Mouse (Mus musculus) forebrain, embryonic 16.5 days (tissue): ENCODE measurements at regions not wholly inside any gene's neighbourhood (a gene's known extent, or its start where the extent isn't known, plus 50 kb on each side); places are given as distances from the start of the nearest gene placed in this dataset.

Experiments
- ATAC-seq: fragments of 200-750 bp; cut with Nextera tagmentation; 2 replicates; pipeline ENCODE4 v1.8.0; 2017; ENCODE audit warnings: mild to moderate bottlenecking, moderate library complexity
- H3K27ac ChIP-seq: fragments of 300-500 bp; sonication (generic); 2 replicates; pipeline ENCODE4 v1.5.1; 2014; ENCODE audit warnings: low read length, control low read depth
- H3K27me3 ChIP-seq: fragments of 300-500 bp; sonication (generic); replicated peaks from 2 replicates; pipeline ENCODE4 v1.6.1; 2014; ENCODE audit warnings: low read length; ENCODE audit not compliant: control insufficient read depth, insufficient read depth
- H3K36me3 ChIP-seq: fragments of 300-500 bp; sonication (generic); 2 replicates; pipeline ENCODE4 v1.6.1; 2014; ENCODE audit not compliant: control insufficient read depth, insufficient read depth
- H3K4me1 ChIP-seq: fragments of 300-500 bp; sonication (generic); replicated peaks from 2 replicates; pipeline ENCODE4 v1.6.1; 2014; ENCODE audit warnings: low read length; ENCODE audit not compliant: control insufficient read depth, insufficient read depth
- H3K4me2 ChIP-seq: fragments of 300-500 bp; sonication (generic); 2 replicates; pipeline ENCODE4 v1.6.1; 2014; ENCODE audit warnings: mild to moderate bottlenecking, low read length, control low read depth
- H3K4me3 ChIP-seq: fragments of 300-500 bp; sonication (generic); replicated peaks from 2 replicates; pipeline ENCODE4 v1.5.1; 2014; ENCODE audit warnings: mild to moderate bottlenecking, low read length, control low read depth
- H3K9ac ChIP-seq: fragments of 300-500 bp; sonication (generic); replicated peaks from 2 replicates; pipeline ENCODE4 v1.6.1; 2014; ENCODE audit warnings: low read depth, low read length, control low read depth
- H3K9me3 ChIP-seq: fragments of 300-500 bp; sonication (generic); 2 replicates; pipeline ENCODE4 v1.6.1; 2016; ENCODE audit warnings: low read length; ENCODE audit not compliant: control insufficient read depth
- WGBS: fragments of 180-500 bp; shearing (Covaris S2); extraction: QIAGEN DNeasy Blood & Tissue Kit; methylation state at CpG from one replicate; pipeline ENCODE4 v1.1.7; 2014; 5-methylcytosine and 5-hydroxymethylcytosine counted together

DNA sequence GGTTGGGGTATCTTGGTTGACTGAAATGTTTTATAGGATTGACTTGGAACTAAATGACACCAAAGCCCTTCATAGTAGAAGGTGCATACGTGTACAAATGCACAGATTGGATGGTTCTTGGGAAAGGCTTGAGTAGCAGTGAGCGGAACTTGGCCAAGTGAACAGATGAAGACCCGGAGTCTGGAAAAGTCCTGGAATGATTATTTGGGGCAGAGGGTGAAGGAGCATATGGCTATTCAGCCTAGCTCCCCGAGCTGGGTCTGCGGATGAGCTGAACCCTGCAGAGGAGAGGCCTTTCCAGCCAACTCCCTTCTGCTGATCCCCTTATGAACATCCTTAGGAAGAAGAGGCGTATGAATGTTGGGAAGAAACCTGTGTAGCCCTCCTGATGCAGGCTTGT, 369.1 kb upstream of the Npvf start:
- H3K27ac ChIP-seq: no peak overlapping the region
- no peaks in the 10 kb centered on the region for H3K9me3 ChIP-seq
- no peak for ATAC-seq
- no peaks in the 10 kb centered on the region for H3K36me3 ChIP-seq
- H3K4me1 ChIP-seq: no peaks in the 10 kb centered on the region
- WGBS: 84% methylated on average over 6 of the region's 6 CpGs
- H3K4me3 ChIP-seq: no peak overlapping the region
- H3K9ac ChIP-seq: no peak overlapping the region
- no peaks in the 10 kb centered on the region for H3K27me3 ChIP-seq
- no peak overlapping the region for H3K4me2 ChIP-seq

DNA sequence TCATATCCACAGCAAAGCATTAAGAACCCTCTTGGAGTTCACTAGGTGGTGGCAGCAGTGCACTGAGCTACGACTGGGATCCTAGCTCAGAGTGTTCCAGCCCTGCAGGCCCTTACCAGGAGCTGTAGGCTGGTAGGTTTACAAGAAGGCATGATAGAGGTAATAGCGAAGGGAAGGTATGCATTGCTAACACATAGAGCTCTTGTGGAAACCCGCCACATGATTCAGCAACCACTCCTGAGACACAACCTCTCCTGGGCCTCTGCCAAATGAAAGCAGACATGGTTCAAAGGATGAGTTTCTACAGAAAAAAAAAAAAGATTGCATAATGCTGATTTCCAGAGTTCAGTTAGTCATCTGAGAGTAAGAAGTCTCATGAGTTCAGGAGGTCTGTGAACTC, 370.5 kb upstream of the Npvf start:
- H3K4me2 ChIP-seq: no peak overlapping the region
- no peak overlapping the region for H3K9ac ChIP-seq
- H3K9me3 ChIP-seq: no peaks in the 10 kb centered on the region
- 89% methylated on average over 3 of the region's 3 CpGs for WGBS
- no peak for ATAC-seq
- no peak overlapping the region for H3K4me3 ChIP-seq
- H3K4me1 ChIP-seq: no peaks in the 10 kb centered on the region
- no peaks in the 10 kb centered on the region for H3K36me3 ChIP-seq
- no peaks in the 10 kb centered on the region for H3K27me3 ChIP-seq
- H3K27ac ChIP-seq: no peak overlapping the region

DNA sequence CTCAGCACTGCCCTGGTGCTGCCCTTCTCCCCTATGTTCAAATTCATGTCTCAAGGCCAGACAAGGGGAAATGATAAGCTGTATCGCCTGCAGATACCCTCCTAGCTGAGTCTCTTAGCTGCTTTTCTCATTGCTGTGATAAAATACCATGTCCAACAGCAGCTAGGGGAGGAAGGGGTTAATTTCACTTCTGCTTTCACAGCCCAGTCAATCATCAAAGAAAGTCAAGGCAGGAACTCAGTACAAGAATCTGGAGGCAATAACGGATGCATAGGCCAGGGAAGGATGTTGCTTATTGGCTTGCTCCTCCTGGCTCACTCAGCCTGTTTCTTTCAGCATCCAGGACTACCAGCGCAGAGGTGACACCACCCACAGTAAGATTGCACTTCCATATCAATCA, 371.2 kb upstream of the Npvf start:
- H3K27ac ChIP-seq: no peak overlapping the region
- H3K4me2 ChIP-seq: no peak overlapping the region
- no peak for ATAC-seq
- H3K9me3 ChIP-seq: no peaks in the 10 kb centered on the region
- H3K9ac ChIP-seq: no peak overlapping the region
- WGBS: 72% methylated on average over 3 of the region's 3 CpGs
- H3K4me3 ChIP-seq: no peak overlapping the region
- no peaks in the 10 kb centered on the region for H3K27me3 ChIP-seq
- no peaks in the 10 kb centered on the region for H3K36me3 ChIP-seq
- no peaks in the 10 kb centered on the region for H3K4me1 ChIP-seq

DNA sequence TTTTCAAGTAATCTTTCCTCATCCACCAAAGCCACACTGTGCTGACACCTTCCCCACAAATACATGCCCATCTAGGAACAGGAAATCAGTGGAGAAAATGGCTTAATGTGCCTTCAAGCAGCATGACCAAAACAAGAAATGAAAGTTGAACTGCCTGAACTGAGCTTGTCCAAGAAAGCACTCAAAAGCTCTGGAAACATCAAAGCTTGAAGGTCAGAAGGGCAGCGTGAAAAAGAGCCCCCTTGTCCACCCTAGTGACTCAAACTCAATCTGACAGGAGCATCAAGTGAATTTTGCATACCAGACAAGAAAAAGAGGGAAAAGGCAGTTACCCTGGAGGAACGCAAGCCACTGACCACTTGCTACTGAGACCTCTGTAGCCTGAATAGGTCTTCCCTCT, 373.1 kb upstream of the Npvf start:
- Histone ChIP-seq H3K9ac (no peak overlapping the region), H3K4me2 (no peak overlapping the region), H3K27ac (no peak overlapping the region), H3K36me3 (no peaks in the 10 kb centered on the region), H3K4me3 (no peak overlapping the region), H3K9me3 (no peaks in the 10 kb centered on the region), H3K4me1 (no peaks in the 10 kb centered on the region), H3K27me3 (no peaks in the 10 kb centered on the region)
- ATAC-seq: no peak
- WGBS: 76% methylated on average over 2 of the region's 2 CpGs

DNA sequence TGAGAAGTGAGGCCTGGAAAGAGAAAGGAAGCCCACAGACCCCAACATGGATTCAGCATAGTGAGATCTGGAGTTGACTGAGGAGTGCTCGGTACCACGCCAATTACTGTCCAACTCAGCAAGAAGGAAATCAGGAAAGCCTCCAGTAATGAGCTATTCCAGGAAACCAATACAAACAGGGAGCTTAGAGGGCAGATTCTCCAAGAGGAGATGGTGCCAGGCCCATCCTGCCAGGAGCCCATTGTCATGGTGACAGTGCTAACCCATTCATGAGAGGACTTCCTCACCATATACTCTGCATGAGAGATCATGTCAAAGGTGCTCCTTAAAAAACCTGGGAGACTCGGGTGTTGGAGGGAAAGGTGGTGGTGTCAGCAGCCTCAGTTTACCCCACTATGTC, 375.3 kb upstream of the Npvf start:
- no peaks in the 10 kb centered on the region for H3K36me3 ChIP-seq
- no peak overlapping the region for H3K4me2 ChIP-seq
- H3K9ac ChIP-seq: no peak overlapping the region
- no peak overlapping the region for H3K27ac ChIP-seq
- no peak overlapping the region for H3K4me3 ChIP-seq
- H3K9me3 ChIP-seq: no peaks in the 10 kb centered on the region
- H3K4me1 ChIP-seq: no peaks in the 10 kb centered on the region
- WGBS: 89% methylated on average over 3 of the region's 3 CpGs
- no peaks in the 10 kb centered on the region for H3K27me3 ChIP-seq
- ATAC-seq: no peak

DNA sequence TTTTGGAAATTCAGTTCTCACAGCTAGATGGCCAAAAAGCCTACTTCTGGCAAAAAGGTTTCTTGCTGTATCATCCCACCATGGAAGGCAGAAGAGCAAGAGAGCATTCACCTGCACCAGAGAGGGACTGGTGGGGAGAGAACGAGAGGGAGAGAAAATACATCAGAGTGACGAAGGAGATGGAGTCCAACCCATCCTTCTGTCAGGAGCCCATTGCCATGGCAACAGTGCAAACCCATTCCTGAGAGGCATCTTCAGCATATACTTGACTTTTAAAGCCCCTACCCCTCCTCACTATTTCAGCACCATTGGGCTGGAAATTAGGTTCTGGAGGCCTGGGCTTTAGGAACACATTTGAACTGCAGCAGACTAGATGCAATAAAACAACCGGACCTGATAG, 375.7 kb upstream of the Npvf start:
- H3K9ac ChIP-seq: no peak overlapping the region
- H3K36me3 ChIP-seq: no peaks in the 10 kb centered on the region
- 84% methylated on average over 3 of the region's 3 CpGs for WGBS
- H3K27ac ChIP-seq: no peak overlapping the region
- H3K4me1 ChIP-seq: no peaks in the 10 kb centered on the region
- H3K4me2 ChIP-seq: no peak overlapping the region
- H3K9me3 ChIP-seq: no peaks in the 10 kb centered on the region
- H3K4me3 ChIP-seq: no peak overlapping the region
- H3K27me3 ChIP-seq: no peaks in the 10 kb centered on the region
- no peak for ATAC-seq

DNA sequence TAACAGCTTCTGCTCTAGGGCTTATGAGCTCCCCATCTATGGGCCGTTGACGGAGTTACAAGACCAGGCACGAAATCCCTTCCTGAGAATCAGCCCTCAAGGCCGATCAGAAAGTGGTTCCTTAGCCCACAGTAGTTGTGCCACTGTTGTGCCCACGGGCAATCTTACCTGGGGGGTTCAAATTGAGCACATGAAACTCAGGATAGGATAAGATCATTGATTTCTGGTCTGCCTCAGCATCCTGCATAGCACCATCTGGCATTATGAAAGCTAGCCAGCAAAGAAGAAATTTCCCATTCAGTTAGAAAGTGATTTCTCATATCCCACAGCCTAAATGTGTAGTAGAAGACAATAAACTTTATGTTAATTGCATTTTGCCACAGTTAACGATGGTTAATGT, 379.6 kb upstream of the Npvf start:
- no peaks in the 10 kb centered on the region for H3K9me3 ChIP-seq
- 80% methylated on average over 6 of the region's 6 CpGs for WGBS
- no peak for ATAC-seq
- H3K4me2 ChIP-seq: no peak overlapping the region
- no peaks in the 10 kb centered on the region for H3K27me3 ChIP-seq
- H3K4me3 ChIP-seq: no peak overlapping the region
- no peaks in the 10 kb centered on the region for H3K36me3 ChIP-seq
- H3K9ac ChIP-seq: no peak overlapping the region
- no peak overlapping the region for H3K27ac ChIP-seq
- no peaks in the 10 kb centered on the region for H3K4me1 ChIP-seq

DNA sequence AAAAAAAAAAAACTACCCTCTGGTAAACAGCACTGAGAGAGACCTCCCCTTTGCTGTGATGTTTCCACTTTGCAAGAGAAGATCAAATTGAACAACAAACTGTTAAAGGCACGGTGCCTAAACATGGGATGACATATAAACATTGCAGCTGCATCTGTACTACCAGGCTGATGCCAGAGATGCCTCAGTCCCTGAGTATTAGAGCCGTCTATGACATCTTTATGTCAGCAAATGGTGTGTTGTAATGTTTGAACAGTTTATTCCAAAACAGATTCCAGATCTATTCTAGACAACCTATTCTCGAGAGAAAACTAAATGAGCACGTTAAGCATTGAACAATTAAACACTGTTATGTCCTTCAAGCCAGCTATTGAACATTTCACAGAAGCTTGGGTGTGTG, 381.8 kb upstream of the Npvf start:
- 44% methylated on average over 4 of the region's 4 CpGs for WGBS
- H3K4me3 ChIP-seq: no peak overlapping the region
- H3K9me3 ChIP-seq: no peaks in the 10 kb centered on the region
- H3K4me1 ChIP-seq: no peaks in the 10 kb centered on the region
- no peaks in the 10 kb centered on the region for H3K27me3 ChIP-seq
- no peak overlapping the region for H3K4me2 ChIP-seq
- no peak overlapping the region for H3K27ac ChIP-seq
- ATAC-seq: no peak
- H3K36me3 ChIP-seq: no peaks in the 10 kb centered on the region
- H3K9ac ChIP-seq: no peak overlapping the region

DNA sequence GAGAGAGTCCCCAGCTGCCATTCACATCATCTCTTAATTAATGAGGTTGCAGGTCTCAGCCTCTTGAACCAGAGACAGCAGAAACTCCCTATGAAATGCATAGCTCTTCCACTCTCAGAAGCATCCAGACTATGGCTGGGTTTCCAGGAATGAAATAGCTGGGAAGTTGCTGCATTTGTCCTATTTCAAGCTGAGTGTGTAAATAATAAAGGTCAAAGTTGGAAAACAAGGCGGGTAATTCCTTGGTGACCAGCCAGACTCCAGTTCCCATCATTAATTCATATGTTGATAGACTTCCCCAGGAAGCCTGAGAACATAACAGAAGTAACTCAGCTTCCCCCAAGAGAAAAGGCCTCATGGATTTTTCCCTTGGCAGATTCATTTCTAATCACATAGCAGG, 382.3 kb upstream of the Npvf start:
- Histone ChIP-seq H3K27ac (no peak overlapping the region), H3K36me3 (no peaks in the 10 kb centered on the region), H3K27me3 (no peaks in the 10 kb centered on the region), H3K9me3 (no peaks in the 10 kb centered on the region), H3K4me2 (no peak overlapping the region), H3K4me3 (no peak overlapping the region), H3K9ac (no peak overlapping the region), H3K4me1 (no peaks in the 10 kb centered on the region)
- 47% methylated on average over 1 of the region's 1 CpGs for WGBS
- ATAC-seq: no peak

DNA sequence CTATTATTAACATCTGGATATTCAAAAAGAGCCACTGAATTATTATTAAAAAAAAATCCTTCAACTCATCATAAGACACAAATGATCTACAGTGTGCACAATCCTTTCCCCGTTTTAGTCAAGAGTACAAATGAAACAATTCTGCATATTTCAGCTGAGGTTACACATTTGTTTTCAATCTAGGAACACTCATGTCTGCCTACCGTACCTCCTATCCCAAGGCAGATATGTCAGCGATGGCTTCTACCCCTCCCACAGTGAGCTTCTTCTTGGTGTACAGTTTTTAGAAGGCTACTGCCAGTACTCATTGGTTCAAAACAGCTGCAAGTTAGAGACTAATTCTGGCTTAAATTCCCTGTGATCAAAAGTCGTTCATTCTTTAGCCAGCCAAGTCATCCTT, 382.7 kb upstream of the Npvf start:
- 88% methylated on average over 4 of the region's 4 CpGs for WGBS
- Histone ChIP-seq H3K36me3 (no peaks in the 10 kb centered on the region), H3K4me3 (no peak overlapping the region), H3K9ac (no peak overlapping the region), H3K4me2 (no peak overlapping the region), H3K27ac (no peak overlapping the region), H3K9me3 (no peaks in the 10 kb centered on the region), H3K4me1 (no peaks in the 10 kb centered on the region), H3K27me3 (no peaks in the 10 kb centered on the region)
- no peak for ATAC-seq
